In the genomic region with DNA sequence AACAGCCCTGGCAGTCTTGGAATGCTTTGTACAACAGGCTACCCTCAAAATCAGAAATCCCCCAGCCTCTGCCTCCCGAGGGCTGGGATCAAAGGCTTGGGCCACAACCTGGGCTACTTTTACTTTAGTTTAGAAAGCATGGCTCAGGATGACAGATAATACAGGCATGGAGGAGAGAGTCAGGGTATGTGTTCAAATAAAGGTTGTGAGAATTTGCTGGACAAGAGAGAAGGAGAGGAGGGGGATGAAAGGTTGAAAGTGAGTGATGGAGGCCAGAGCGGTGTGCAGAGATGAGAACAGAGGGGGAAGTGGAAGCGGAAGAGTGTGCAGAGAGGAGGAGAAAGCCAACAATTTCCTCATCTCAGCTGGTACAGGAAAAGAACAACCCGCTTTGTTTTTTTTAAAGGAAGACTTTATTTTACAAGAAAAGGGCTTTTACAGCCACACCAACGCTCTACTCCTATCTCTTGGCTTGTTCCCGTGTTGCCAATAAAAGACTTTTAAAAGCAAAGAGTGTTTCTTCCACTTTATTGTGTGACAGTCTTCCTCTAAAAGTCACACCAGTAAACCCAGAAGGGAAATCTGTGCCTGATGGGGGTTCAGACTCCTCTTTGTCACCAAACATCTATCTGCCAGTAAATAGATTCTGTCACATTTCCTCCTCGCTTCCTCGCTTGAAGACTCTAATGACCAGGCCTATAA, we compare ENCODE assay signal across 8 mouse cellular contexts. TPM values are rescaled to one million over a fixed set of nuclear protein-coding genes. Genes with fewer than 3 reads are reported as not detected.
A peak's percentile ranks its signal among the peaks of the same experiment; 100 is the strongest.
DNase-seq lines count a peak whose midpoint lies in the region; ATAC-seq and TF ChIP-seq lines count a peak whose summit lies in the region.

No protein-coding gene starts in this region.

- no peaks in the 10 kb centered on the region for H3K27me3 ChIP-seq in forebrain, postnatal 0 days (ENCODE audit: insufficient read depth, low read length)
- H3K27me3 ChIP-seq in limb, embryonic 12.5 days: no peaks in the 10 kb centered on the region
- no peaks in the 10 kb centered on the region for H3K27me3 ChIP-seq in neural tube, embryonic 14.5 days (ENCODE audit: control insufficient read depth, insufficient read depth, low read length)
- no peaks in the 10 kb centered on the region for H3K27me3 ChIP-seq in cerebellum, adult 2 months (ENCODE audit: control insufficient read depth, insufficient read depth, low read length)

- no peak for TF ChIP-seq POLR2A in cerebellum, adult 2 months (IDR thresholded peaks at IDR 0.05; ENCODE audit: borderline replicate concordance, insufficient read depth, low read length)

- WGBS in forebrain, postnatal 0 days: 13% methylated on average over 8 of the region's 8 CpGs
- 21% methylated on average over 8 of the region's 8 CpGs for WGBS in limb, embryonic 12.5 days
- WGBS in neural tube, embryonic 14.5 days: 14% methylated on average over 8 of the region's 8 CpGs
- 85% methylated on average over 8 of the region's 8 CpGs for WGBS in cerebellum, adult 2 months

- no peak for TF ChIP-seq CTCF in forebrain, postnatal 0 days (IDR thresholded peaks at IDR 0.05; ENCODE audit: low read depth)
- TF ChIP-seq CTCF in cerebellum, adult 2 months (IDR thresholded peaks at IDR 0.05; ENCODE audit: borderline replicate concordance, insufficient read depth, low read depth, low read length): no peak

- H3K4me3 ChIP-seq in forebrain, postnatal 0 days (ENCODE audit: low read depth, low read length): no peak overlapping the region
- peak overlapping the region; percentile 26 for H3K4me3 ChIP-seq in limb, embryonic 12.5 days (replicated peaks)
- no peak overlapping the region for H3K4me3 ChIP-seq in neural tube, embryonic 14.5 days (ENCODE audit: low read depth, low read length)
- H3K4me3 ChIP-seq in cerebellum, adult 2 months (replicated peaks; ENCODE audit: insufficient read depth, low read depth, low read length): no peak overlapping the region

- H3K9ac ChIP-seq in forebrain, postnatal 0 days: peak overlapping the region; percentile 59; the same call in 1 of the 2 replicates
- H3K9ac ChIP-seq in limb, embryonic 12.5 days (replicated peaks): peak overlapping the region; percentile 63
- H3K9ac ChIP-seq in neural tube, embryonic 14.5 days (replicated peaks; ENCODE audit: low read depth, low read length): no peak overlapping the region

- H3K36me3 ChIP-seq in forebrain, postnatal 0 days (ENCODE audit: insufficient read depth): no peaks in the 10 kb centered on the region
- H3K36me3 ChIP-seq in limb, embryonic 12.5 days: no peaks in the 10 kb centered on the region
- H3K36me3 ChIP-seq in neural tube, embryonic 14.5 days (ENCODE audit: control insufficient read depth, insufficient read depth, low read length): no peaks in the 10 kb centered on the region

- peak overlapping the region; percentile 95 for H3K27ac ChIP-seq in forebrain, postnatal 0 days (ENCODE audit: low read depth, low read length)
- peak overlapping the region; percentile 99 for H3K27ac ChIP-seq in limb, embryonic 12.5 days
- peak overlapping the region; percentile 99 for H3K27ac ChIP-seq in neural tube, embryonic 14.5 days (ENCODE audit: low read depth, low read length)
- no peak overlapping the region for H3K27ac ChIP-seq in cerebellum, adult 2 months (ENCODE audit: insufficient read depth, low read length)

- peak; percentile 55 to 59 for DNase-seq in spleen, postnatal 36 days (ENCODE audit: low spot score in 2 of 2)
- DNase-seq in spleen, postnatal 4 days (ENCODE audit: low spot score in 2 of 2): no peak
- no peak for DNase-seq in forebrain, postnatal 0 days
- no peak for DNase-seq in cerebellum, adult 2 months
- no peak for DNase-seq in gastrocnemius, postnatal 36 days

- H3K4me1 ChIP-seq in forebrain, postnatal 0 days (ENCODE audit: insufficient read depth): peaks cover 25% of the 10 kb centered on the region
- H3K4me1 ChIP-seq in limb, embryonic 12.5 days (replicated peaks): peaks cover 26% of the 10 kb centered on the region
- H3K4me1 ChIP-seq in neural tube, embryonic 14.5 days (ENCODE audit: control insufficient read depth, insufficient read depth, low read length): peaks cover 29% of the 10 kb centered on the region
- H3K4me1 ChIP-seq in cerebellum, adult 2 months (ENCODE audit: control insufficient read depth, insufficient read depth, low read length): no peaks in the 10 kb centered on the region; the same call in 1 of the 2 replicates

- no peak for ATAC-seq in forebrain, postnatal 0 days
- ATAC-seq in limb, embryonic 12.5 days (ENCODE audit: insufficient number of reproducible peaks, insufficient read depth, low FRiP score, low TSS enrichment, low read depth): no peak
- no peak for ATAC-seq in neural tube, embryonic 14.5 days (ENCODE audit: low read depth)
- ATAC-seq in megakaryocyte-erythroid progenitor cell, adult 5-6 weeks (replicated peaks; ENCODE audit: low FRiP score, low TSS enrichment, poor library complexity, severe bottlenecking): no peak

- no peaks in the 10 kb centered on the region for H3K9me3 ChIP-seq in forebrain, postnatal 0 days (ENCODE audit: low read length)
- H3K9me3 ChIP-seq in limb, embryonic 12.5 days: no peaks in the 10 kb centered on the region
- no peaks in the 10 kb centered on the region for H3K9me3 ChIP-seq in neural tube, embryonic 14.5 days (ENCODE audit: control insufficient read depth, low read length)

- intact Hi-C loops in gastrocnemius, postnatal 36 days (cut with DNase I): no loop called here

- peak overlapping the region; percentile 50 for H3K4me2 ChIP-seq in forebrain, postnatal 0 days (ENCODE audit: low read depth)
- peak overlapping the region; percentile 61 for H3K4me2 ChIP-seq in limb, embryonic 12.5 days
- H3K4me2 ChIP-seq in neural tube, embryonic 14.5 days (ENCODE audit: low read depth, low read length): peak overlapping the region; percentile 63

RNA-seq across cellular contexts. Expression of a gene that starts 8.6 kb away (rescaled TPM):
- 447 and 546 TPM in 2 replicates for total RNA-seq in forebrain, postnatal 0 days (2014; rRNA removed)
- 367 and 462 TPM in 2 replicates for polyA plus RNA-seq in forebrain, postnatal 0 days (2015; fragmentation: Nextera tagmentation; extraction: Ambion mirVana)
- polyA plus RNA-seq in limb, embryonic 12.5 days (2016; fragmentation: Nextera tagmentation; extraction: Ambion mirVana): 55.0 and 60.9 TPM in 2 replicates
- polyA plus RNA-seq in neural tube, embryonic 14.5 days (2014; fragmentation: Nextera tagmentation; extraction: Ambion mirVana): 338 and 451 TPM in 2 replicates
- polyA plus RNA-seq in cerebellum, adult 2 months (2012; rRNA removed): 62.7 and 64.5 TPM in 2 replicates
- total RNA-seq in megakaryocyte-erythroid progenitor cell, adult 5-6 weeks (2014; fragmentation: Nextera tagmentation): 1.2 and 11.6 TPM in 2 replicates
- 5.7 and 11.8 TPM in 2 replicates for total RNA-seq in megakaryocyte-erythroid progenitor cell, adult 5-6 weeks (2017)
- total RNA-seq in gastrocnemius, postnatal 36 days (2021): 1 to 10 TPM; 2.3 to 4.1 TPM

Comparison
In these comparisons a context has a peak if more than half of its experiments do, and no peak if none do; other contexts are left out.
1. DNase-seq: peak in spleen, postnatal 36 days (2 of 2); none in spleen, postnatal 4 days (0 of 2), forebrain, postnatal 0 days (single experiment), cerebellum, adult 2 months (0 of 2) and gastrocnemius, postnatal 36 days (0 of 2).
2. Peak in every context shown above with its lines, with median percentiles within 50 percentile points of each other: H3K4me2 ChIP-seq.